Mouse (Mus musculus) MEL (cell line): ENCODE measurements around the gene Gm14327.
"Not testable (repeated sequence)": the region's sequence is repeated elsewhere in the genome, so short reads cannot be mapped to it uniquely, and the experiment has no call there.

ENCODE experiments used
- POLR2A ChIP-seq, 2 experiments: IDR thresholded peaks; 2 replicates each; pipeline ENCODE4 v1.6.1; 2011 to 2012; ENCODE audit warnings: low read length in 2 of 2, mild to moderate bottlenecking in 2 of 2, control low read depth in 1 of 2, improper control_type of control experiment in 1 of 2, low read depth in 1 of 2, moderate library complexity in 1 of 2; ENCODE audit not compliant: control insufficient read depth in 1 of 2, insufficient read depth in 1 of 2, poor library complexity in 1 of 2
- ZNF384 ChIP-seq: IDR thresholded peaks from 2 replicates; pipeline ENCODE4 v1.6.1; 2012; ENCODE audit warnings: low read depth, mild to moderate bottlenecking, inconsistent platforms, low read length, improper control_type of control experiment

GRCm38 (mm10) chr2:177897046-177897578 lies at the start of gene Gm14327:
- not testable (repeated sequence) for TF ChIP-seq POLR2A (IDR thresholded peaks at IDR 0.05; ENCODE audit: control insufficient read depth in 1 of 2, insufficient read depth in 1 of 2, low read depth in 1 of 2, low read length in 2 of 2, poor library complexity in 1 of 2); ZNF384
